Mouse (Mus musculus) heart, embryonic 13.5 days (tissue): ENCODE data around the gene Slc26a5. TPM values are rescaled to one million over a fixed set of nuclear protein-coding genes. Genes with fewer than 3 reads are reported as not detected.

Experiments used
- ATAC-seq: fragments of 200-750 bp; cut with Nextera tagmentation; 2 replicates; pipeline ENCODE4 v1.8.0; 2017; ENCODE audit warnings: moderate TSS enrichment; ENCODE audit not compliant: insufficient number of reproducible peaks, low FRiP score, low TSS enrichment; ENCODE audit errors: extremely low read depth
- H3K27ac ChIP-seq: fragments of 300-500 bp; sonication (generic); replicated peaks from 2 replicates; pipeline ENCODE4 v1.5.1; 2015; ENCODE audit warnings: moderate library complexity, mild to moderate bottlenecking, inconsistent platforms
- H3K27me3 ChIP-seq: fragments of 300-500 bp; sonication (generic); replicated peaks from 2 replicates; pipeline ENCODE4 v1.6.1; 2015; ENCODE audit warnings: mild to moderate bottlenecking, inconsistent platforms
- H3K36me3 ChIP-seq: fragments of 300-500 bp; sonication (generic); 2 replicates; pipeline ENCODE4 v1.6.1; 2015; ENCODE audit warnings: mild to moderate bottlenecking, inconsistent platforms
- H3K4me1 ChIP-seq: fragments of 300-500 bp; sonication (generic); 2 replicates; pipeline ENCODE4 v1.6.1; 2015; ENCODE audit warnings: inconsistent platforms
- H3K4me2 ChIP-seq: fragments of 300-500 bp; sonication (generic); 2 replicates; pipeline ENCODE4 v1.6.1; 2015; ENCODE audit warnings: inconsistent platforms, mild to moderate bottlenecking, moderate library complexity
- H3K4me3 ChIP-seq: fragments of 300-500 bp; sonication (generic); 2 replicates; pipeline ENCODE4 v1.5.1; 2015; ENCODE audit warnings: moderate library complexity, mild to moderate bottlenecking, inconsistent platforms
- H3K9ac ChIP-seq: fragments of 300-500 bp; sonication (generic); 2 replicates; pipeline ENCODE4 v1.6.1; 2015; ENCODE audit warnings: inconsistent platforms, mild to moderate bottlenecking, moderate library complexity
- H3K9me3 ChIP-seq: fragments of 300-500 bp; sonication (generic); 2 replicates; pipeline ENCODE4 v1.6.1; 2016; ENCODE audit warnings: inconsistent platforms
- WGBS: fragments of 180-500 bp; shearing (Covaris S2); methylation state at CpG from one replicate; pipeline ENCODE4 v1.1.7; 2015; ENCODE audit warnings: mixed read lengths; 5-methylcytosine and 5-hydroxymethylcytosine counted together
- polyA plus RNA-seq: library from polyadenylated mRNA; unstranded; fragments of >200 nt; fragmentation: Nextera tagmentation; extraction: Ambion mirVana; gene quantifications from 2 replicates; pipeline ENCODE4 v1.2.1, GENCODE M21; 2015

The Slc26a5 gene
- not detected in 2 replicates for polyA plus RNA-seq

- ATAC-seq, result no peak
- H3K27ac ChIP-seq, result no peak within 1 kb of the TSS
- 3% methylated on average over 25 of the region's 29 CpGs for WGBS
- no peaks in the 10 kb centered on the region for H3K36me3 ChIP-seq
- peaks cover 4% of the 10 kb centered on the region; the same call in 1 of the 2 replicates for H3K4me1 ChIP-seq
- H3K9me3 ChIP-seq, result no peaks in the 10 kb centered on the region
- H3K27me3 ChIP-seq, result peaks cover 30% of the 10 kb centered on the region
- peak within 1 kb of the TSS; percentile 65 for H3K4me2 ChIP-seq
- peak within 1 kb of the TSS; percentile 1; the same call in 1 of the 2 replicates for H3K9ac ChIP-seq
- peak within 1 kb of the TSS; percentile 41 for H3K4me3 ChIP-seq
Observed at GRCm38 (mm10) chr5:21865346-21866107, at the start of gene Slc26a5. Gene Slc26a5 (minus strand): TSS chr5:21865604.

- Histone ChIP-seq H3K27ac (no peak overlapping the region), H3K4me3 (no peak overlapping the region)
- WGBS, result 65% methylated on average over 3 of the region's 3 CpGs
Observed at GRCm38 (mm10) chr5:21914776-21915175, 49.4 kb upstream of the Slc26a5 start.

GRCm38 (mm10) chr5:21912835-21913530 is 47.6 kb upstream of the Slc26a5 start:
- Histone ChIP-seq H3K36me3 (no peaks in the 10 kb centered on the region), H3K9ac (no peak overlapping the region), H3K27ac (no peak overlapping the region), H3K27me3 (no peaks in the 10 kb centered on the region), H3K4me2 (no peak overlapping the region), H3K4me1 (no peaks in the 10 kb centered on the region), H3K4me3 (no peak overlapping the region), H3K9me3 (0 out of 2 replicates have a peak, but pooled peaks cover 3% of the 10 kb centered on the region)
- WGBS, result 84% methylated on average over 23 of the region's 23 CpGs
- ATAC-seq, result no peak

More at GRCm38 (mm10) chr5:21914776-21915175, 49.4 kb upstream of the Slc26a5 start:
- no peak for ATAC-seq
- no peaks in the 10 kb centered on the region for H3K4me1 ChIP-seq
- no peak overlapping the region for H3K4me2 ChIP-seq
- H3K27me3 ChIP-seq, result no peaks in the 10 kb centered on the region
- H3K9ac ChIP-seq, result no peak overlapping the region
- 0 out of 2 replicates have a peak, but pooled peaks cover 3% of the 10 kb centered on the region for H3K9me3 ChIP-seq
- no peaks in the 10 kb centered on the region for H3K36me3 ChIP-seq

DNA sequence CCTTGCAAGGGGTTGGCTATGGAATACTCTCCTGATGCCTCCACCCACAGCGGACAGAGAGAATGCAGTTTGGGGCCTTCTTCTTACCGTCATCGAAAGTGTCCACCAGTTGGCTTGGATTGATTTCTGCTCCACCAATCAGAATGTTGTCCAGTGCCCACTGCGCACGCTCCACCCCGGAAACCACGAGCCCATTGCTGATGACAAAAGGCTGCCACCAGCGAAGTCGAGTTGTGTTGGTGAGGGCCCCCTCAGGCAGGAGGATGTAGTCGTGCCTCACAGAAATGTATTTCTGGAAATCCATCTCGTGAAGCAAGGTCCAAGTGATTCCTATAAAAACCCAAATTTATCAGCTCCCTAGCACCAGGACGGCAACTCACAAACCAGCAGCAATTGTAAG is 45.3 kb upstream of the Slc26a5 start:
- WGBS, result 91% methylated on average over 12 of the region's 12 CpGs
- Histone ChIP-seq H3K4me3 (no peak overlapping the region), H3K4me2 (no peak overlapping the region), H3K36me3 (no peaks in the 10 kb centered on the region), H3K27me3 (no peaks in the 10 kb centered on the region), H3K4me1 (no peaks in the 10 kb centered on the region), H3K9ac (no peak overlapping the region), H3K9me3 (no peaks in the 10 kb centered on the region), H3K27ac (no peak overlapping the region)
- no peak for ATAC-seq

GRCm38 (mm10) chr5:21909713-21910112 is 44.3 kb upstream of the Slc26a5 start:
- H3K9ac ChIP-seq, result no peak overlapping the region
- H3K4me1 ChIP-seq, result no peaks in the 10 kb centered on the region
- 80% methylated on average over 3 of the region's 3 CpGs for WGBS
- no peaks in the 10 kb centered on the region for H3K27me3 ChIP-seq
- no peak overlapping the region for H3K4me2 ChIP-seq
- no peak overlapping the region for H3K4me3 ChIP-seq
- no peaks in the 10 kb centered on the region for H3K36me3 ChIP-seq
- no peak overlapping the region for H3K27ac ChIP-seq
- ATAC-seq, result no peak
- H3K9me3 ChIP-seq, result no peaks in the 10 kb centered on the region

DNA sequence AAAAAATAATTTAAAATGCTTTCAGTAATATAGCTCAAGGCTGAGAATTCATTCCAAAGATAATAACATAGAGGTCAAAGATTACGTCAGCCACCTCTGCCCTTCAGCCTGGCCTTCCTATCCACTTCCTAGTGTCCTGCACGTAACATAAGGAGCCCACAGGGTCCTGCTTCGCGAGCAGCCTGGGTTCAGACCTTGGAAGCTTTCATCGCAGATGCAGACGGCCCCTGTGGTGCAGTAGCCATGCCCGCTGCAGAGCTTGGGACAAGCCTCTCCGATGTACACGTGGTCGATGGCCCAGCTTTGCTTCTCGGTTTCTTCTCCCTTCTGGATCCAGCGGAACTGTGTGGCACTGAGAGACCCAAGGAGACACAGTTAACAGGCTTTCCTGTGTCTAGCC is 36.0 kb upstream of the Slc26a5 start:
- no peak overlapping the region for H3K4me3 ChIP-seq
- no peaks in the 10 kb centered on the region for H3K27me3 ChIP-seq
- H3K27ac ChIP-seq, result no peak overlapping the region
- H3K9me3 ChIP-seq, result no peaks in the 10 kb centered on the region
- no peak overlapping the region for H3K9ac ChIP-seq
- no peak for ATAC-seq
- peaks cover 14% of the 10 kb centered on the region for H3K4me1 ChIP-seq
- no peaks in the 10 kb centered on the region for H3K36me3 ChIP-seq
- WGBS, result 61% methylated on average over 12 of the region's 12 CpGs
- H3K4me2 ChIP-seq, result no peak overlapping the region

GRCm38 (mm10) chr5:21900891-21901290 is 35.5 kb upstream of the Slc26a5 start:
- H3K27me3 ChIP-seq, result no peaks in the 10 kb centered on the region

GRCm38 (mm10) chr5:21898875-21899274 is 33.5 kb upstream of the Slc26a5 start:
- Histone ChIP-seq H3K4me1 (peaks cover 22% of the 10 kb centered on the region), H3K4me2 (no peak overlapping the region), H3K27ac (no peak overlapping the region), H3K27me3 (no peaks in the 10 kb centered on the region), H3K9me3 (no peaks in the 10 kb centered on the region), H3K36me3 (no peaks in the 10 kb centered on the region), H3K9ac (no peak overlapping the region), H3K4me3 (no peak overlapping the region)
- ATAC-seq, result no peak
- 75% methylated on average over 6 of the region's 6 CpGs for WGBS

More at GRCm38 (mm10) chr5:21900891-21901290, 35.5 kb upstream of the Slc26a5 start:
- Histone ChIP-seq H3K4me2 (no peak overlapping the region), H3K36me3 (no peaks in the 10 kb centered on the region), H3K27ac (no peak overlapping the region), H3K9me3 (no peaks in the 10 kb centered on the region), H3K9ac (no peak overlapping the region), H3K4me3 (no peak overlapping the region), H3K4me1 (peaks cover 20% of the 10 kb centered on the region)
- no peak for ATAC-seq
- 54% methylated on average over 6 of the region's 6 CpGs for WGBS

DNA sequence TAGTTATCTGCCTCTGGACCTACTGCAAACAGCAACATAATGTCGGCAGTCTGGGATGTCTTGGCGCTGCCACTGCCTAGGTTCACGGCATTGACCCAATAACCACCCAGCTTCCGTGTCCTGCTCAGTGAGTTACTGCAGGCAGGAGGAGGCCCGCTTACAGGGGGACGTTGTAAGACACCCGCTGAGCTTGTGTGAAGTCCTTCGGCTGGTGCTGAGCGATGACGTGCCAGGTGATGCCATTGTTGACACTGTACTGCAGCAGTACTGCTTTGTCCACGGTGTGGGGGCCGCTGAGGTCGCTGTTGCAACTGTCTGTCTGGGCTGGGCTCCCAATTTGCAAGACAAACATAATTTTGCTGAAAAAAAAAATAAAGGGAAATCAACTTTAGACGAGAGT is 31.2 kb upstream of the Slc26a5 start:
- ATAC-seq, result no peak
- H3K4me2 ChIP-seq, result peak overlapping the region; percentile 39
- H3K9ac ChIP-seq, result no peak overlapping the region
- peaks cover 22% of the 10 kb centered on the region for H3K4me1 ChIP-seq
- no peak overlapping the region for H3K27ac ChIP-seq
- 42% methylated on average over 14 of the region's 14 CpGs for WGBS
- H3K36me3 ChIP-seq, result no peaks in the 10 kb centered on the region
- no peaks in the 10 kb centered on the region for H3K9me3 ChIP-seq
- H3K27me3 ChIP-seq, result no peaks in the 10 kb centered on the region
- H3K4me3 ChIP-seq, result no peak overlapping the region

- H3K27me3 ChIP-seq, result no peaks in the 10 kb centered on the region
- ATAC-seq, result no peak
- no peak overlapping the region for H3K9ac ChIP-seq
- H3K4me1 ChIP-seq, result peaks cover 11% of the 10 kb centered on the region
- H3K4me3 ChIP-seq, result no peak overlapping the region
- no peaks in the 10 kb centered on the region for H3K9me3 ChIP-seq
- no peaks in the 10 kb centered on the region for H3K36me3 ChIP-seq
- WGBS, result 83% methylated on average over 3 of the region's 3 CpGs
- H3K27ac ChIP-seq, result no peak overlapping the region
- no peak overlapping the region for H3K4me2 ChIP-seq
Observed at GRCm38 (mm10) chr5:21894168-21894567, 28.8 kb upstream of the Slc26a5 start.

DNA sequence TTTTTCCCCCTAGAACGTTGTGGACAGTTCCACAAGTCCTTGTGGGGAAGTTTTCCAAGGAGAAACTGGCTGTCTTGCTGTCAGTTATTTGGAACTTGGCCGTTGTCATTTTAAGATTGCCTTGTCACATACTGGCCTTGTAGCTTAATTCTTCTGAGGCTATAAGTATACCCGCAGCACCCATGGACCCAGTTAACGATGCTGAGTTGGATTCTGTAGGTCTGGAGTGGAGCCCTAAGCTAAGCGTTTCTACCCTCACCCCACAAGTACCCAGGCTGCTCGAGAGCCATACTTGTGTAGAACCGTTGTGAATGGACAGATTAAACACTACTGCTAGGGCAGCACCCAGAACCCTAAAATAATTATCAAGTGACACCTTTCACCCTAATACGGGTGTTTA is 1.3 kb upstream of the Slc26a5 start:
- WGBS, result 52% methylated on average over 8 of the region's 8 CpGs
- H3K4me2 ChIP-seq, result no peak overlapping the region
- ATAC-seq, result no peak
- no peak overlapping the region for H3K27ac ChIP-seq
- no peaks in the 10 kb centered on the region for H3K9me3 ChIP-seq
- H3K27me3 ChIP-seq, result peaks cover 30% of the 10 kb centered on the region
- no peak overlapping the region for H3K9ac ChIP-seq
- H3K4me3 ChIP-seq, result no peak overlapping the region
- no peaks in the 10 kb centered on the region for H3K36me3 ChIP-seq
- H3K4me1 ChIP-seq, result peaks cover 4% of the 10 kb centered on the region; the same call in 1 of the 2 replicates
